Mouse (Mus musculus) heart, embryonic 12.5 days (tissue): ENCODE results near the gene Rnft2. TPM values are rescaled to one million over a fixed set of nuclear protein-coding genes. Genes with fewer than 3 reads are reported as not detected.
A peak's percentile ranks its signal among the peaks of the same experiment; 100 is the strongest.

ENCODE experiments used
- ATAC-seq: fragments of 200-750 bp; cut with Nextera tagmentation; 2 replicates; pipeline ENCODE4 v1.8.0; 2017; ENCODE audit warnings: moderate TSS enrichment, moderate library complexity; ENCODE audit not compliant: insufficient number of reproducible peaks, low FRiP score
- H3K27ac ChIP-seq: fragments of 300-500 bp; sonication (generic); 2 replicates; pipeline ENCODE4 v1.5.1; 2016; ENCODE audit warnings: mild to moderate bottlenecking, moderate library complexity; ENCODE audit not compliant: poor library complexity, severe bottlenecking
- H3K27me3 ChIP-seq: fragments of 300-500 bp; sonication (generic); replicated peaks from 2 replicates; pipeline ENCODE4 v1.6.1; 2016; ENCODE audit warnings: mild to moderate bottlenecking, moderate library complexity
- H3K36me3 ChIP-seq: fragments of 300-500 bp; sonication (generic); 2 replicates; pipeline ENCODE4 v1.6.1; 2016; ENCODE audit warnings: mild to moderate bottlenecking, moderate library complexity
- H3K4me1 ChIP-seq: fragments of 300-500 bp; sonication (generic); replicated peaks from 2 replicates; pipeline ENCODE4 v1.6.1; 2016; ENCODE audit warnings: mild to moderate bottlenecking
- H3K4me2 ChIP-seq: fragments of 300-500 bp; sonication (generic); 2 replicates; pipeline ENCODE4 v1.6.1; 2016; ENCODE audit warnings: mild to moderate bottlenecking, moderate library complexity
- H3K4me3 ChIP-seq: fragments of 300-500 bp; sonication (generic); 2 replicates; pipeline ENCODE4 v1.5.1; 2016; ENCODE audit warnings: mild to moderate bottlenecking
- H3K9ac ChIP-seq: fragments of 300-500 bp; sonication (generic); 2 replicates; pipeline ENCODE4 v1.6.1; 2016; ENCODE audit warnings: mild to moderate bottlenecking, moderate library complexity
- H3K9me3 ChIP-seq: fragments of 300-500 bp; sonication (generic); replicated peaks from 2 replicates; pipeline ENCODE4 v1.6.1; 2016; ENCODE audit warnings: mild to moderate bottlenecking, moderate library complexity
- WGBS: fragments of 180-500 bp; shearing (Covaris S2); methylation state at CpG from one replicate; pipeline ENCODE4 v1.1.7; 2016; 5-methylcytosine and 5-hydroxymethylcytosine counted together
- polyA plus RNA-seq: library from polyadenylated mRNA; unstranded; fragments of >200 nt; fragmentation: Nextera tagmentation; extraction: Ambion mirVana; gene quantifications from 2 replicates; pipeline ENCODE4 v1.2.1, GENCODE M21; 2016

Gene Rnft2
- polyA plus RNA-seq, 1 experiment from 2014 or later, result 2.0 TPM

DNA sequence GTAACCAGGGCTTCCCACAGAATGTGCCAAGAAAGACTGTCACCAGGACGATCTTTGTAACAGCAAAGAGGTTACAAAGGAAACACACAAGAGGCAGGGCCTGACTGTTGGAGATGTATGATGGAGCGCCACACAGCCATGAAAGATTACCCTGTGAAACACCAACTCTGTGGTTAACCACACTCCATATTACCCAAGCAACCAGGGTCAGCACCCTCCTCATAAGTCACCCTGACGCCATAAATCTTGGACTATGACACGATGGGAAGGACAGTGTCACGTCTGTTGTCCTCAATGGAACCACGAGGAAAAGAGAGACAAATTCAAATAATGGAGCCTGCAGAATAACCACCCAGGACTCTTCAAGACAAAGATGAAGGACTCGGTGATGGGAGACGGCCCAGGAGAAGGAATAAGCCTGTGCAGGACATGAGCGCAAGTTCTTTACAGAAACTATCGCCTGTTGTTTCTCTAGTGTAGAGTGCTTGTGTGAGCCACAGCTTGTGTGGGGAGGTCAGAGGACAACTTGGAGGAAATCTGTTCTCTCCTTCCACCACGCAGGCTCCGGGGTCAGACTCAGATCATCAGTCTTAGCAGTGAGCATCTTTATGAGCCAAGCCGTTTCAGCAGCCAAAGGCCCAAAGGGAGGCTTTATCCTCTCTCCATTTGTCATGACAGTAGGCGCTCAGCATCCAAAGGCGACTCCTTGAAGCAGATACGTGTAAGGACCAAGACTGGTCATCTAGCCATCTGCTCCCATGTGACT lies 40.1 kb downstream of the Rnft2 start:
- H3K4me1 ChIP-seq, result no peaks in the 10 kb centered on the region
- no peak for ATAC-seq
- H3K27ac ChIP-seq, result no peak overlapping the region
- no peak overlapping the region for H3K4me3 ChIP-seq
- H3K27me3 ChIP-seq, result no peaks in the 10 kb centered on the region; the same call in none of the 2 replicates
- no peaks in the 10 kb centered on the region for H3K9me3 ChIP-seq
- no peak overlapping the region for H3K9ac ChIP-seq
- no peaks in the 10 kb centered on the region for H3K36me3 ChIP-seq
- no peak overlapping the region for H3K4me2 ChIP-seq
- WGBS, result 80% methylated on average over 16 of the region's 16 CpGs

DNA sequence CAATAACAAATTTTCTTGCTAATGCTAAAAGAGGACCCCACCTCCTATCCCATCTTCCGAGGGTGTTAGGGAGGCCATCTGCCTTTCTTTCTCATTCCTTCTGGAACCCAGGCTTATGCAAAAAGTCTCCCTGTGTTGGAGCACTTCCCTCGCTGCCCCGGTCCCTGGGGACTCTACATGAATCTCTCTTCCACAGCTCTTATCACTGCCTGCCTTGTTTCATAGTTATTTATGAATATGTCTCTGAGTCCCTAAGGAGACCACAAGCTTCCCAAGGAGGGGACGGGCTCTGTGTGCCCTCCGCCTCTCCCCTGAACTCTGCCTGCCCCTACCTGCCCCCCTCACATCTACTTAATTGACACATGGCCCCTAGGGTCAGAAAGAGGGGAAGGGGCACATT lies 45.2 kb downstream of the Rnft2 start:
- Histone ChIP-seq H3K36me3 (no peaks in the 10 kb centered on the region), H3K4me2 (no peak overlapping the region), H3K27me3 (peaks cover 2% of the 10 kb centered on the region; the same call in 1 of the 2 replicates), H3K9me3 (no peaks in the 10 kb centered on the region), H3K27ac (no peak overlapping the region), H3K9ac (no peak overlapping the region), H3K4me3 (no peak overlapping the region), H3K4me1 (no peaks in the 10 kb centered on the region)
- no peak for ATAC-seq
- WGBS, result 64% methylated on average over 5 of the region's 5 CpGs

DNA sequence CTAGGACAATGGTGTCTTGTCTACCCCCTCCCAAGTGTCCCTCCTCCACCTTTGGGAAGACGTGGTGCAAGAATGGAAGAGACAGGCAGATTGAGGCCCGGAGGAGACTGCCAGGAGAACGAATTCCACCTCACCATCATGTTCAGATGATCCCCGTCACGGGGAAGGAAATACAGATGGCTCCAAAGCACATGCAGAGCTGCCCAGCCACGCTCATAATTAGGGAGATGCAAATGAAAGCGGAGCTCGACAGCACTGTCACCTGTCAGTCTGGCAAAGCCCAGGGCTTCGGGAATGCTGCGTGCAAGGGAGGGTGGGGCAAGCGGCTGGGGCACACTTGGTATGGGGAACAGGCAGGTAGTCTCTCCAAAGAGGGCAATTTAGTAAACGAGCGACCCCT lies 47.5 kb downstream of the Rnft2 start:
- H3K4me2 ChIP-seq, result no peak overlapping the region
- H3K9me3 ChIP-seq, result no peaks in the 10 kb centered on the region
- peaks cover under 1% of the 10 kb centered on the region; the same call in 1 of the 2 replicates for H3K4me1 ChIP-seq
- WGBS, result 74% methylated on average over 13 of the region's 13 CpGs
- no peak overlapping the region for H3K4me3 ChIP-seq
- ATAC-seq, result no peak
- H3K27ac ChIP-seq, result no peak overlapping the region
- H3K9ac ChIP-seq, result no peak overlapping the region
- H3K27me3 ChIP-seq, result peaks cover 24% of the 10 kb centered on the region
- H3K36me3 ChIP-seq, result no peaks in the 10 kb centered on the region

DNA sequence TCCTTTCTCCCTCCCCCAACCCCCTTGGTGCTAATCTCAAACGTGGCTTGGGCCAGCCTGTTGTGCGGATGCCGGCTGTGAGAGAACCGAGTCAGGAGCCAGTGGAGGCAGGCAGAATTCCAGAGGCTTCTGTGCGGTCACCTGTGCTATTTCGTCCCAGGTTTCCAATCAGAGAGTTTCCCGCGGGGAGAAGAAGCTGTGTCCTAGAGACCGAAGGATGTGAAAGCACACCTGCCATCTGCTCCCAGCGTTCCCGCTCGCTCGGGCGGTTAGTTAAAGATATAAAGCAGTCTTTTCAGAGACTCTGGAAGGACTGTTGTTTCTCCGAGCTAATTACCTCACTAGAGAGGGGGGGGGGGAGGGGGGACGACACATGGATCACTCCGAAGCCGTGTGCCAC lies 52.7 kb downstream of the Rnft2 start:
- H3K27me3 ChIP-seq, result peaks cover 72% of the 10 kb centered on the region

DNA sequence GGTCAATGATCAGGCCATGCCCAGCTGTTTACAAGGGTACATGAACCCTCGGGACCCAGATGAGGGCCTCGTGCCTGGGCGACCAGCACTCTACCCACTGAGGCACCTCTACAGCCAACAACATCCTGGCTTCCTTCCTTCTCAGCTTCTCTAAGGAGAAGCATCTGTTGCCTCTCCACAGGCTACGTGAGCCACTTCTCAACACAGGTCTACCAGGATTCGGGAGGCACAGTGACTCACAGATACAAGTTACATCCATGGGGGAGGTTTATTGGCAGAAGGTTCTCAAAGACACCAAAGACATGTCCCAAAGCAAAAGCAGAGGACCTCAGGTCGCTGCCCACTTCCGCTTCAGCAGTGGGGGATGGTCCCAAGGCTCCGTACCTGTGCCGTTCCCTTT lies 54.4 kb downstream of the Rnft2 start:
- no peak overlapping the region for H3K9ac ChIP-seq
- 70% methylated on average over 9 of the region's 9 CpGs for WGBS
- no peak overlapping the region for H3K4me3 ChIP-seq
- no peak for ATAC-seq
- H3K4me2 ChIP-seq, result no peak overlapping the region
- H3K4me1 ChIP-seq, result peaks cover 5% of the 10 kb centered on the region
- no peaks in the 10 kb centered on the region for H3K9me3 ChIP-seq
- H3K36me3 ChIP-seq, result no peaks in the 10 kb centered on the region
- no peak overlapping the region for H3K27ac ChIP-seq
- H3K27me3 ChIP-seq, result peaks cover 75% of the 10 kb centered on the region

More for the DNA sequence above, 52.7 kb downstream of the Rnft2 start:
- H3K4me1 ChIP-seq, result peaks cover 5% of the 10 kb centered on the region
- H3K4me2 ChIP-seq, result no peak overlapping the region
- H3K4me3 ChIP-seq, result no peak overlapping the region
- ATAC-seq, result no peak
- H3K27ac ChIP-seq, result no peak overlapping the region
- H3K36me3 ChIP-seq, result no peaks in the 10 kb centered on the region
- no peaks in the 10 kb centered on the region for H3K9me3 ChIP-seq
- H3K9ac ChIP-seq, result no peak overlapping the region
- 32% methylated on average over 18 of the region's 18 CpGs for WGBS

DNA sequence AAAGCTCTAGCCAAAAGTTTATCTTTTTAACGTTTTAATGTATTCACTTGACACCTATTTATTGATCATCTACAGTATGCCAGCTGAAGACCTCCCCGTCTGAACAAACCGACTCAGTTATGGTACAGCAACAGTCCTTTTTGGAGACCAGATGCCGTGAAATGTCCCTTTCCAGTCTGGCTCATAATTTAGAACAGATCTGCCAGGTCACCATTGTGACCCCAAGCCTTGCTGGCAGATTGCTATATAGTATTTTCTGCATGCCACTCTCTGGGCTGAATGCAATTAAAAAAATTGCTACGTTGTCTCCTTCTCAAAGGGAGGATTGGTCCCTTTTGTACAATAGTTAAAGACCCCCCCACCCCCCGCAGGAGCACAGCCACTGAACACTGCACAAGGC lies 56.6 kb downstream of the Rnft2 start:
- H3K9ac ChIP-seq, result no peak overlapping the region
- no peak for ATAC-seq
- H3K27ac ChIP-seq, result no peak overlapping the region
- peaks cover 5% of the 10 kb centered on the region for H3K4me1 ChIP-seq
- no peak overlapping the region for H3K4me3 ChIP-seq
- no peaks in the 10 kb centered on the region for H3K9me3 ChIP-seq
- no peak overlapping the region for H3K4me2 ChIP-seq
- peaks cover 62% of the 10 kb centered on the region for H3K27me3 ChIP-seq
- H3K36me3 ChIP-seq, result no peaks in the 10 kb centered on the region
- 65% methylated on average over 6 of the region's 6 CpGs for WGBS

DNA sequence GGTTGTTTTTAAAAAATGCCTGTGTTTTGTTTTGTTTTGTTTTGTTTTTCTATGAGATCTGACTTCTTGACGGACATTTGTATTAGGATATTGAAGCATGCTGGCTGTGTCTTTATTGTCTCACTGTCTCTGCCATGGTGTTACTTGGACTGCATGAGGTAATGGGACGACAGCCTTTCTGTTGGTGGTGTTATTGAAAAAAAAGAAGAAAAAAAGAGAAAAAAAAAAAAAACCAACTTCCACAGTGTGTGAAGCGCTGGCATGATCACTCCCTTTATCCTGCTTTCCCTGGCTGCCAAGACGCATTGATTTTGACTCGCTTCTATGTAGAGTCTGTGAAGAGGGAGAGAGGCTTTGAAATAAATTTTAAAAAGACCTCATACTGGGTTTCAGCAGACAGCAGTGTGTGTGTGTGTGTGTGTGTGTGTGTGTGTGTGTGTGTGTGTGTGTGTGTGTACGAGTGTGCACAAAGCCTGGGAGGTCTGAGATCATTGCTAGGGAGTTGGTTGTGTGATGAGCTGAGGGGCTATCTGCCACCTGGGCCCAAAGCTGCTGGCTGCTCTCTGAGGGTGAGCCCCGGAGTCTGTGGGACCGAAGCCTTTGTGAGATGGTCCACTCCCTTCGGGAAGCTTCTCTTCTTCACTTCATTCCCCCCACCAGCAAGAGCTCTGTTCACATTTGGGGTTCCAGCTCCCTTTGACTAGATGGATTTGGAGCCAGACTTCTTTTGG lies 57.8 kb downstream of the Rnft2 start:
- ATAC-seq, result no peak
- H3K4me1 ChIP-seq, result peaks cover under 1% of the 10 kb centered on the region
- H3K36me3 ChIP-seq, result no peaks in the 10 kb centered on the region
- H3K27ac ChIP-seq, result no peak overlapping the region
- 74% methylated on average over 9 of the region's 9 CpGs for WGBS
- peaks cover 51% of the 10 kb centered on the region for H3K27me3 ChIP-seq
- no peak overlapping the region for H3K4me2 ChIP-seq
- H3K4me3 ChIP-seq, result no peak overlapping the region
- no peak overlapping the region for H3K9ac ChIP-seq
- H3K9me3 ChIP-seq, result no peaks in the 10 kb centered on the region

DNA sequence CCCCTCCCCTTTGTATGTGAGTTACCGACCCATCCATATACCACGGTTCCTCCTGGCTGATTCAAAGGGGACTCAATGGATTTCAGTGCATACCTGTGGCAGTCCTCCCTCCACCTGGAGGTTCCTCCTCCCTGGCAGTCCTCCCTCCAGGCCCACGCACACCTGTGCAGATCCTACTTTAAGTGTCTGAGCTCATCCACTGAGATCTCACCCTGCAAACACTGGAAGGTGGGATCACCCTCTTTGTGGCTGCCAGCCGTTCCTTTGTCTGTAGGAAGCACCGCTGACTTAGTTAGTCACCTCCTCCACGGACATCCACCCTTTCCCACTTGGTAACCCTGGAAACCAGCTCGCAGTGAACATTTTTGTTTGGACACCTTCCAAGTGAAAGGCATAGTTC lies 67.3 kb downstream of the Rnft2 start:
- Histone ChIP-seq H3K4me1 (peaks cover 10% of the 10 kb centered on the region; the same call in 1 of the 2 replicates), H3K9me3 (peaks cover 6% of the 10 kb centered on the region; the same call in 1 of the 2 replicates), H3K27me3 (peaks cover 55% of the 10 kb centered on the region), H3K9ac (no peak overlapping the region), H3K4me2 (no peak overlapping the region), H3K4me3 (no peak overlapping the region), H3K27ac (no peak overlapping the region), H3K36me3 (no peaks in the 10 kb centered on the region)
- 69% methylated on average over 7 of the region's 7 CpGs for WGBS
- ATAC-seq, result no peak

DNA sequence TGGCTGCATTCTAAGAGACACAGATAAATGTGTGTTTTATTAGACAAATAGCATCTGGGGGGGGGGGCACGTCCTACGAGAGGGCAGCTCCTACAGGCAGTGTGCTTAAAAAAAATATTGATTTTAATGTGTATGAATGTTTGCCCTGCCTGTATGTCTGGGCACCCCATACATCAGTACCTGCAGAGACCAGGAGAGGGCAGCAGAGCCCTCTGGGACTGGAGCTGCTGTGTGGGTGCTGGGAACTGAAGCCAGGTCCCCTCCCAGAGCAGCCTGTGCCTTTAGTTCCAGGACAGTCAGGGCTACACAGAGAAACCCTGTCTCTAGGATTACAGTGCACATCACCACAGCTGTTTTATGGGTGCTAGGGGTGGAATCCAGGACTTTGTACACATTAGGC lies 69.8 kb downstream of the Rnft2 start:
- 28% methylated on average over 2 of the region's 2 CpGs for WGBS
- ATAC-seq, result no peak
- H3K4me2 ChIP-seq, result peak overlapping the region; percentile 69
- H3K9ac ChIP-seq, result no peak overlapping the region
- H3K9me3 ChIP-seq, result peaks cover 6% of the 10 kb centered on the region; the same call in 1 of the 2 replicates
- H3K27me3 ChIP-seq, result peaks cover 72% of the 10 kb centered on the region
- no peak overlapping the region for H3K4me3 ChIP-seq
- no peak overlapping the region for H3K27ac ChIP-seq
- peaks cover 25% of the 10 kb centered on the region for H3K4me1 ChIP-seq
- H3K36me3 ChIP-seq, result no peaks in the 10 kb centered on the region

DNA sequence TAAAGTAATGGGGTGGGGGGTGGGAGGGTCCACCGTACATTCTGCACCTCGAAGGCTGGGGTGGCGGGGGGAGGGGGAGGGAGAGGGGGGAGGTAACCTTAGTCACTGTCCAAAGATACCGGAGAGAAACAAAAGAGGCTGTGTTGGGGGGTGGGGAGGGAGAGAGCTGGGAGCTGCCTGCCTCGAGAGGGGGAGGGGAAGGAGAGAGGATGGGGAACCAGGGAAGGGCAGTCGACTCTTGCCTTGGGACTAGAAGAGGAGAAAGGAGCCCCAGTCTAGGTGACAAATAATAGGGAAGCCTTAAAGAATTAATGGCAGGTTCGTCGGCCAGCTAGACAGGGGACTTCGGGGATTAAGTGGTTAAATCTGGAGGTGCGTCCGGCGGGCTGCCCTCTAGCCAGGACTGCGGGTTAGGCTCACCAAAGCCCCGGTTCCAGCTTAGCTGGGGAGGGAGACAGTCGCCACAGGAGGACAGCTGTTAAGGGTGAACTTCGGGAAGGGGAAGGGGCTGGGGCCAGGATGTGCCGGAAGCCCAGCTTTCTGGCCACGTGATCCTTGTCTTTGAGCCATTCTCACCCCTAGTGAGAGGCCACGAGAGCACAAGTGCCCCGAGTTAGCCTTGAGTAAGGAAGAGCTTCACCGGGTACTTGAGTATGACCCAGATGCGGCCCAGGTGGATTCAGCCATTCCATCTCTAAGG lies 70.5 kb downstream of the Rnft2 start:
- Histone ChIP-seq H3K9me3 (peaks cover 6% of the 10 kb centered on the region; the same call in 1 of the 2 replicates), H3K27ac (no peak overlapping the region), H3K36me3 (no peaks in the 10 kb centered on the region), H3K27me3 (peaks cover 72% of the 10 kb centered on the region), H3K9ac (0 out of 2 replicates have a peak overlapping the region, but pooled peaks have one; percentile 35), H3K4me1 (peaks cover 30% of the 10 kb centered on the region), H3K4me2 (peak overlapping the region; percentile 69), H3K4me3 (peak overlapping the region; percentile 38)
- WGBS, result under 1% methylated on average over 19 of the region's 22 CpGs
- ATAC-seq, result no peak
